Mouse (Mus musculus): ENCODE data around the gene A130010J15Rik. TPM values are rescaled to one million over a fixed set of nuclear protein-coding genes. Genes with fewer than 3 reads are reported as not detected.

Gene A130010J15Rik
- polyA plus RNA-seq, 1 experiment from 2014 or later = 16.0 TPM

- no peak overlapping the region for H3K4me3 ChIP-seq (replicated peaks)
- no peaks in the 10 kb centered on the region for H3K36me3 ChIP-seq (replicated peaks)
- no peaks in the 10 kb centered on the region for H3K27me3 ChIP-seq
- H3K4me1 ChIP-seq = no peaks in the 10 kb centered on the region
- no peak overlapping the region for H3K9ac ChIP-seq
- no peak for ATAC-seq (ENCODE audit: low FRiP score)
- H3K27ac ChIP-seq = no peak overlapping the region
- 61% methylated on average over 3 of the region's 3 CpGs for WGBS
- H3K9me3 ChIP-seq = no peaks in the 10 kb centered on the region
- H3K4me2 ChIP-seq = no peak overlapping the region
These were observed 29.2 kb upstream of the A130010J15Rik start for GRCm38 (mm10) chr1:193138669-193139068.

- no peaks in the 10 kb centered on the region for H3K9me3 ChIP-seq
- WGBS = 83% methylated on average over 7 of the region's 7 CpGs
- H3K36me3 ChIP-seq (replicated peaks) = no peaks in the 10 kb centered on the region
- H3K27ac ChIP-seq = no peak overlapping the region
- no peak overlapping the region for H3K9ac ChIP-seq
- no peaks in the 10 kb centered on the region for H3K4me1 ChIP-seq
- H3K4me2 ChIP-seq = no peak overlapping the region
- ATAC-seq (ENCODE audit: low FRiP score) = no peak
- H3K27me3 ChIP-seq = peaks cover 5% of the 10 kb centered on the region; the same call in 1 of the 2 replicates
- H3K4me3 ChIP-seq (replicated peaks) = no peak overlapping the region
These were observed 26.7 kb upstream of the A130010J15Rik start for GRCm38 (mm10) chr1:193141118-193141517.

- Histone ChIP-seq H3K27ac (no peak overlapping the region), H3K36me3 (replicated peaks) (no peaks in the 10 kb centered on the region), H3K9ac (no peak overlapping the region), H3K4me2 (no peak overlapping the region), H3K4me1 (no peaks in the 10 kb centered on the region), H3K4me3 (replicated peaks) (no peak overlapping the region), H3K27me3 (peaks cover 5% of the 10 kb centered on the region; the same call in 1 of the 2 replicates), H3K9me3 (no peaks in the 10 kb centered on the region)
- WGBS = 87% methylated on average over 8 of the region's 8 CpGs
- no peak for ATAC-seq (ENCODE audit: low FRiP score)
These were observed 25.3 kb upstream of the A130010J15Rik start for GRCm38 (mm10) chr1:193142517-193143062.

GRCm38 (mm10) chr1:193144516-193144915 lies 23.3 kb upstream of the A130010J15Rik start:
- Histone ChIP-seq H3K27ac (no peak overlapping the region), H3K27me3 (peaks cover 7% of the 10 kb centered on the region), H3K4me3 (replicated peaks) (no peak overlapping the region), H3K4me2 (no peak overlapping the region), H3K9ac (no peak overlapping the region), H3K9me3 (no peaks in the 10 kb centered on the region), H3K4me1 (no peaks in the 10 kb centered on the region), H3K36me3 (replicated peaks) (no peaks in the 10 kb centered on the region)
- no peak for ATAC-seq (ENCODE audit: low FRiP score)
- WGBS = 89% methylated on average over 6 of the region's 6 CpGs

GRCm38 (mm10) chr1:193145101-193145500 lies 22.7 kb upstream of the A130010J15Rik start:
- H3K27me3 ChIP-seq = peaks cover 12% of the 10 kb centered on the region
- 79% methylated on average over 4 of the region's 4 CpGs for WGBS
- no peak overlapping the region for H3K27ac ChIP-seq
- H3K9me3 ChIP-seq = no peaks in the 10 kb centered on the region
- H3K9ac ChIP-seq = no peak overlapping the region
- H3K4me1 ChIP-seq = no peaks in the 10 kb centered on the region
- H3K36me3 ChIP-seq (replicated peaks) = no peaks in the 10 kb centered on the region
- H3K4me2 ChIP-seq = no peak overlapping the region
- no peak overlapping the region for H3K4me3 ChIP-seq (replicated peaks)
- ATAC-seq (ENCODE audit: low FRiP score) = no peak

GRCm38 (mm10) chr1:193146416-193146815 lies 21.4 kb upstream of the A130010J15Rik start:
- H3K4me2 ChIP-seq = no peak overlapping the region
- no peak overlapping the region for H3K4me3 ChIP-seq (replicated peaks)
- no peak for ATAC-seq (ENCODE audit: low FRiP score)
- no peaks in the 10 kb centered on the region for H3K36me3 ChIP-seq (replicated peaks)
- 88% methylated on average over 1 of the region's 1 CpGs for WGBS
- H3K9ac ChIP-seq = no peak overlapping the region
- H3K27ac ChIP-seq = no peak overlapping the region
- peaks cover 20% of the 10 kb centered on the region for H3K27me3 ChIP-seq
- peaks cover 6% of the 10 kb centered on the region; the same call in 1 of the 2 replicates for H3K4me1 ChIP-seq
- H3K9me3 ChIP-seq = no peaks in the 10 kb centered on the region

GRCm38 (mm10) chr1:193149231-193149630 lies 18.6 kb upstream of the A130010J15Rik start:
- WGBS = 74% methylated on average over 3 of the region's 3 CpGs
- H3K27ac ChIP-seq = no peak overlapping the region
- no peak overlapping the region for H3K4me3 ChIP-seq (replicated peaks)
- H3K36me3 ChIP-seq (replicated peaks) = no peaks in the 10 kb centered on the region
- no peak overlapping the region for H3K4me2 ChIP-seq
- ATAC-seq (ENCODE audit: low FRiP score) = no peak
- no peaks in the 10 kb centered on the region for H3K9me3 ChIP-seq
- H3K9ac ChIP-seq = no peak overlapping the region
- peaks cover 48% of the 10 kb centered on the region for H3K27me3 ChIP-seq
- H3K4me1 ChIP-seq = peaks cover 19% of the 10 kb centered on the region

GRCm38 (mm10) chr1:193151134-193151533 lies 16.7 kb upstream of the A130010J15Rik start:
- H3K9me3 ChIP-seq = no peaks in the 10 kb centered on the region
- H3K27me3 ChIP-seq = peaks cover 54% of the 10 kb centered on the region
- no peak overlapping the region for H3K4me2 ChIP-seq
- H3K9ac ChIP-seq = no peak overlapping the region
- H3K4me3 ChIP-seq (replicated peaks) = no peak overlapping the region
- H3K27ac ChIP-seq = no peak overlapping the region
- 54% methylated on average over 7 of the region's 7 CpGs for WGBS
- no peaks in the 10 kb centered on the region for H3K36me3 ChIP-seq (replicated peaks)
- ATAC-seq (ENCODE audit: low FRiP score) = no peak
- H3K4me1 ChIP-seq = peaks cover 19% of the 10 kb centered on the region

GRCm38 (mm10) chr1:193152872-193153271 lies 15.0 kb upstream of the A130010J15Rik start, which contains the start of gene Irf6:
Irf6 (plus strand) TSS chr1:193153111.
- Histone ChIP-seq H3K27ac (no peak within 1 kb of the TSS), H3K4me1 (peaks cover 19% of the 10 kb centered on the region), H3K36me3 (replicated peaks) (no peaks in the 10 kb centered on the region), H3K27me3 (peaks cover 57% of the 10 kb centered on the region), H3K9ac (peak within 1 kb of the TSS; percentile 12; the same call in 1 of the 2 replicates), H3K9me3 (no peaks in the 10 kb centered on the region), H3K4me3 (replicated peaks) (peak within 1 kb of the TSS; percentile 29), H3K4me2 (peak within 1 kb of the TSS; percentile 50)
- peak; percentile 83; the same call in 1 of the 2 replicates for ATAC-seq (ENCODE audit: low FRiP score)
- WGBS = under 1% methylated on average over 30 of the region's 30 CpGs

GRCm38 (mm10) chr1:193153561-193153960 lies 14.3 kb upstream of the A130010J15Rik start:
- peak overlapping the region; percentile 12; the same call in 1 of the 2 replicates for H3K9ac ChIP-seq
- H3K4me3 ChIP-seq (replicated peaks) = peak overlapping the region; percentile 29; the same call in 1 of the 2 replicates
- 23% methylated on average over 16 of the region's 16 CpGs for WGBS
- peaks cover 57% of the 10 kb centered on the region for H3K27me3 ChIP-seq
- peak overlapping the region; percentile 50 for H3K4me2 ChIP-seq
- H3K4me1 ChIP-seq = peaks cover 19% of the 10 kb centered on the region
- H3K36me3 ChIP-seq (replicated peaks) = no peaks in the 10 kb centered on the region
- no peak overlapping the region for H3K27ac ChIP-seq
- no peak for ATAC-seq (ENCODE audit: low FRiP score)
- no peaks in the 10 kb centered on the region for H3K9me3 ChIP-seq

- peaks cover 42% of the 10 kb centered on the region for H3K27me3 ChIP-seq
- no peak for ATAC-seq (ENCODE audit: low FRiP score)
These were observed 11.3 kb upstream of the A130010J15Rik start for GRCm38 (mm10) chr1:193156316-193157110.

GRCm38 (mm10) chr1:193157111-193157492 lies 10.7 kb upstream of the A130010J15Rik start:
- no peaks in the 10 kb centered on the region for H3K9me3 ChIP-seq
- H3K4me1 ChIP-seq = peaks cover 23% of the 10 kb centered on the region
- no peak for ATAC-seq (ENCODE audit: low FRiP score)
- peaks cover 36% of the 10 kb centered on the region for H3K27me3 ChIP-seq
- H3K9ac ChIP-seq = no peak overlapping the region
- H3K4me3 ChIP-seq (replicated peaks) = no peak overlapping the region
- H3K4me2 ChIP-seq = no peak overlapping the region
- H3K27ac ChIP-seq = no peak overlapping the region
- WGBS = 75% methylated on average over 8 of the region's 8 CpGs
- no peaks in the 10 kb centered on the region for H3K36me3 ChIP-seq (replicated peaks)

More at GRCm38 (mm10) chr1:193156316-193157110, 11.3 kb upstream of the A130010J15Rik start:
- H3K9me3 ChIP-seq = no peaks in the 10 kb centered on the region
- 83% methylated on average over 15 of the region's 15 CpGs for WGBS
- H3K4me3 ChIP-seq (replicated peaks) = no peak overlapping the region
- H3K36me3 ChIP-seq (replicated peaks) = no peaks in the 10 kb centered on the region
- H3K9ac ChIP-seq = no peak overlapping the region
- no peak overlapping the region for H3K4me2 ChIP-seq
- no peak overlapping the region for H3K27ac ChIP-seq
- H3K4me1 ChIP-seq = peaks cover 23% of the 10 kb centered on the region

Data from forebrain, embryonic 12.5 days (tissue).